Mouse (Mus musculus): ENCODE results near the gene Gm9508. TPM values are rescaled to one million over a fixed set of nuclear protein-coding genes. Genes with fewer than 3 reads are reported as not detected.
"Not testable (repeated sequence)": the region's sequence is repeated elsewhere in the genome, so short reads cannot be mapped to it uniquely, and the experiment has no call there.

Gm9508 gene
- total RNA-seq (2021), result not detected
- long read RNA-seq, experiment 1, result 0 reads
- long read RNA-seq, experiment 2, result 0 reads

DNA sequence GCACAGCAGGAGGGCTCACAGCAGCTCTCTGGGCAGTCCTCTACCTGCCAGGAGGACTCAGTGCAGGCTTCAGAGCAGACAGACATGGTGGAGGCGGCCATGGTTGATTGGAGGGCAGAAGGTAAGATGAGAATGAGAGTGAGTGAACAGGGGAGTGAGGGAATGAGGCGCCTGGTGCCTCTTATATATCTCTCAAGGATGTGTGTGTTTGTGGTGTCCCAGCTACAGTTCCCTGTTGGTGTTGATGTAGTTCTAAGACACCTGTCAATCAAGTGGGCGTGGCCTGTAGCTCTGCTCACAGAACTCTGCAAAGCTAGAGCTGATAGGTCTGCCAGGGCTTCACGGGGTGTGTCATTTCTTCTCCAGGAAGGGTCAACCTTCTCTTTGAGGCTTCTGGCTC lies at the start of gene Gm9508:
TSS of gene Gm9508 (minus strand) at position 101 of the 400 bp plus-strand sequence.
- DNase-seq, result no peak

DNA sequence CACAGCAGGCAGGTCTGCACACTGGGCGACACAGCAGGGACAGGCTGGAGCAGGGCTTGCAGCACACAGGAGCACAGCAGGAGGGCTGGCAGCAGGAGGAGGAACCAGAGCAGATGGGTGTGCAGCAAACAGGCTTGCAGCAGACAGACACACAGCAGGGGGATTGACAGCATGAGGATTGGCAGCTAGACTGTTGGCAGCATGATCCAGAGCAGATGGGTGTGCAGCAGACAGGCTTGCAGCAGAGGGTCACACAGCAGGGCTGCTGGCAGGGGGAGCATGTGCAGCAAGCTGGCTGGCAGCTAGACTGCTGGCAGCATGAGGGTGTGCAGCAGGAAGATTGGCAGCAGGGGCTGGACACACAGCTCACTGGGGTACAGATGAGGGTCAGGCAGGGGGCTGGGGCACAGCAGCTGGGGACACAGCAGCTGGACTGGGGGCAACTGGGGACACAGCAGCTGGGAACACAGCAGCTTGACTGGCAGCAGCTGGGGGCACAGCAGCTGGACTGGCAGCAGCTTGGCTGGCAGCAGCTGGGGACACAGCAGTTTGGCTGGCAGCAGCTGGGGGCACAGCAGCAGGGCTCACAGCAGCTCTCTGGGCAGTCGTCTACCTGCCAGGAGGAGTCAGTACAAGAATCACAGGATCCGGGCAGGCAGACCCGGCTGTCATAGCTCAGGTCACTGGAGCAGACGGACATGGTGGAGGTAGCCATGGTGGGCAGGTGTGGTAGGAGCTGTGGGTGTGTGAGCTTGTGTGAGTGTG lies 45.1 kb upstream of the Gm9508 start, which contains the start of gene Gm18596:
TSS of gene Gm18596 (minus strand) at position 715 of the 765 bp plus-strand sequence.
- DNase-seq, result not testable (repeated sequence)

DNA sequence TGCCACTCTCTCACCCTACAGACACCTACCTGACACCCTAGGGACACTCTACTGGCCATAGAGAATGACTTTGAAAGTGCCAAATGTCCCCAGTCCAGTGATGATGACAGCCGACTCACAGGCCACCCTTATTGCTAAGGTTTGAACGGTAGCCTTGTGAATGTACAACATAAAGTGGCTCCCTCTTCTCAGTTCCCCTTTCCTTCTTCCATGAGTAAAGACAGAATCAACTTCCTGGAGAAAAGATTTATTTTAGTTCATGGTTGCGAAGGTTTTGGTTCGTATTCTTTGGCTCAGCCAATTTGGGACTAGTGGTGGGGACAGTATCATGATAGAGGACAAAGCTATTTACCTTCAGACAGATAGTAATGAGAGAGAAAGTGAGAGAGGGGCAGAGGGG lies 41.9 kb upstream of the Gm9508 start:
- DNase-seq, result no peak

DNA sequence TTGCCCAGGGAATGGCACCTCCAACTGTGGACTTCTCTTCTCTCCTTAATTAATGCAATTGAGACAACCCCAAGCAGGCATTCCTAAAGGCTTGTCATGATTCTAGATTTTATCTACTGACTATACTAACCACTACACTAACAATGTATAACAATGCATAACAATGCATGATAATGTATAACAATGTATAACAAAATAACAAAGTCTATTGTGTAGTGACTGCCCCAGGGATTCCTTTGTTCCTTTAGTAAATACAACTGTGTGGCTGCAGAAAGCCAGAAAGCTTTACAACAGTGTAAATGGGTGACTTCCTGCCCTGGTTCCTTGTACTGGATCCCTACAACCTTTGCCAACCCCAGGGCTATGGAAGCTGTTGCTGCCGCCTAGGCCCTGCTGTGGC lies 38.9 kb upstream of the Gm9508 start:
- no peak for DNase-seq

DNA sequence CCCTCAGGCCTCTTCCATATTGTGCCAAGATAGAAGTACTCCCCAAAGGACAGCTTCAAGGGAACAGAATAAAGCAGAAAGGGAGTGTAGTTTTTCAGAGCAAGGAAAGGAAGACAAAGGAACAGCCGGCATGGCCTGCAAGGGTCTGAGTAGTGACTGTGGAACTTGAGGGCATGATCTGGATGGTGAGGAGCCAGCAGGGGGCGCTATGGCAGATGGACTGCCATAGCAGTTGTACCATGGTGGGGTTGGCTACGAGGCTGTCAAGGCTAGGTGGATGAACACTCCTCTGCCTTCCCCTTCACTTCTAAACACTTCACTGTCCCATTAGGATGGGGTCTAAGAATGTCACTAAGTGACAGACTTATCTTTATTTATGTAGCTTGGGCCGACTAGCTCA lies 32.2 kb upstream of the Gm9508 start:
- DNase-seq, result no peak

DNA sequence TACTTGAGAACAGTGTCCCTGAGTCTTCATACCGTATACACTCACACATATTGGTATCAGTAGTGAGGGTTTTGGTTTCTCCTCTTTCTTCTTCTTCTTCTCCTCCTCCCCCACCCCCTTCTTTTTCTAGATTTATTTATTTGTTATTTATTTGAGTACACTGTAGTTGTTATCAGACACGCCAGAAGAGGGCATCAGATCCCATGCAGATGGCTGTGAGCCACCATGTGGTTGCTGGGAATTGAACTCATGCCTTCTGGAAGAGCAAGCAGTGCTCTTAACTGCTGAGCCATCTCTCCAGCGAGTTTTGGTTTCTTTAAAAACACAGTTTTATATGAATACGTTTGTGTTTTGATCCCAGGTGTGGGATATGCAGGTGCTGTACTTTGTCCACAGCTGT lies 31.2 kb upstream of the Gm9508 start:
- no peak for DNase-seq

DNA sequence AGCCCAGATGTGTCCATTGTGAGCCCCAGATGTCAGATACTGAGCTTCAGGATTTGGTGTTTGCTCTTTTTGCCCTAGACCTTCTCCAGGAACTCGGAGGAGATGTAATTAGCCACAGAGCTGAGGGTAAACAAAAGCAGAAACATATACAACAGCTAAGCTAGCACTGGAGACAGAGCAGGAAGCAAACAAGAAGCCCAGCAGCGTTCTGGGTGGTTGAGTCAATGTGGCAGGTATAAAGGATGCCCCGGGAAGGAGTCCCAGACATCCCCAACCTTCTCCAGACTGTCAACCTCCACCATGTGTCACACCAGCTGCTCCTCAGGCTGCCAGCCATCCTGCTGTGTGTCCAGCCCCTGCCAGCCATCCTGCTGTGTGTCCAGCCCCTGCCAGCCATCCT lies 29.2 kb upstream of the Gm9508 start, which contains the start of gene Gm10100:
TSS of gene Gm10100 (plus strand) at position 301 of the 400 bp plus-strand sequence.
- DNase-seq, result no peak

DNA sequence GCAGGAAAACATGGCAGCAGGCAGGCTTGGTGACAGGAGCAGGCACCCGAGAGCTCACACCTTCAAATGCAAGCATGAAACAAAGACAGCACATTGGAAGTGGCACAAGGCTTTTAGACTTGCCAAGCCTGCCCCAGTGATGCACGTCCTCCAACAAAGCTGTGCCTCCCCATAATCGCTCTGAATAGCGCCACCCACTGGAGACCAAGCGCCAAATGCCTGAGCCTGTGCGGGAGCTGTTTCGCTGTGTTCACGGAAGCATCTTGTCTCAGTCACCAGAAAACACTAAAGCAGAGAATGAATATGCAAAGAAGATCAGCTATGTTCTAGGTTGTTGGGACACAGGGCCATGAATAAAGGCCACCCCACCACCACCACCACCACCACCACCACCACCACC lies 27.8 kb upstream of the Gm9508 start:
- no peak for DNase-seq

DNA sequence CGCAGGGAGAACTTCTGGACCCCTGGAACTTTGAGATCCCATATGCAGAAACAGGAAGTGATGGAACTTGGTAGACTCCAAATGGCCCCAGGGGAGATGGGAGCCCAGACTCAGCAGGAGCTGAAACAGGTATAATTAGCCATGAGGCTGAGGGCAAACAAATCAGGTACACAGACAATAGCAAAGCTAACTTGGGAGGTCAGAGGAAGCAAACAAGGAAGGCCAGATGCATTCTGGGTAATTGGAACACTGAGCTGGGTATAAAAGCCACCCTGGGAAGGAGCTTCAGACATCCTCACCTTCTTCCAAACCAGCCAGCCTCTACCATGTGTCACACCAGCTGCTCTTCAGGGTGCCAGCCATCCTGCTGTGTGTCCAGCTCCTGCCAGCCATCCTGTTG lies 23.3 kb upstream of the Gm9508 start, which contains the start of gene Krtap12-1:
TSS of gene Krtap12-1 (plus strand) at position 301 of the 400 bp plus-strand sequence.
- not testable (repeated sequence) for DNase-seq

DNA sequence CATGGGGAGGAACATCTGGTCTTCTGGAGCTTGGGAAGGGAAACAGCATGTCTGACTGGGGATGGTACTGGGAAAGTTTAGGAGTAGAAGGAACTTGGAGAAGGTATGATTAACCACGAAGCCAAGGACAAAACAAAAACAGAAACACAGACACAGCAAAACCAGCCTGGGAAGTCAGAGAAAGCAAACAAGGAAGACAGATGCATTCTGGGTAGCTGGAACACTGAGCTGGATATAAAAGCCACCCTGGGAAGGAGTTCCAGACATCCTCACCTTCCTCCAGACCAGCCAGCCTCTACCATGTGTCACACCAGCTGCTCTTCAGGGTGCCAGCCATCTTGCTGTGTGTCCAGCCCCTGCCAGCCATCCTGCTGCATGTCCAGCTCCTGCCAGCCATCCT lies 18.5 kb upstream of the Gm9508 start, which contains the start of gene Gm10142:
TSS of gene Gm10142 (plus strand) at position 301 of the 400 bp plus-strand sequence.
- DNase-seq, result no peak

DNA sequence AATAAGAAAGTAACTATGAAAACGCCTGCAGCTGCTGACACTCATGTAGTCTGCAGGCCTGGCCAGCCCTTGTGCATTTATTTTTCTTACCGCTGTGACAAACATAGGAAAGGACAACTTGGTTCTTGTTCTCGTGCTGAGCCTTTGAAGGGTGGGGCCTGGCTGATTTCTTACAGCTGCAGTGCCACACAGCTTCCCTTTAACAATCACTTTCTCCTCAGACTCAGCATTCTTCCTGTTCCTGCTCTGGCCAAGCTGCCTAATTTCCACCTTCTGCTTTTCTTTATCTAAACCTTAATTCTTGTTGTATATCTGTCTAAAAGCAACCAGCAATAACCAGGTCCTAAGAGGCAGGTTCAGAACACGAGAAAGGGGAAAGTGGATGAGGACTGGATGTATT lies 16.7 kb upstream of the Gm9508 start:
- no peak for DNase-seq

DNA sequence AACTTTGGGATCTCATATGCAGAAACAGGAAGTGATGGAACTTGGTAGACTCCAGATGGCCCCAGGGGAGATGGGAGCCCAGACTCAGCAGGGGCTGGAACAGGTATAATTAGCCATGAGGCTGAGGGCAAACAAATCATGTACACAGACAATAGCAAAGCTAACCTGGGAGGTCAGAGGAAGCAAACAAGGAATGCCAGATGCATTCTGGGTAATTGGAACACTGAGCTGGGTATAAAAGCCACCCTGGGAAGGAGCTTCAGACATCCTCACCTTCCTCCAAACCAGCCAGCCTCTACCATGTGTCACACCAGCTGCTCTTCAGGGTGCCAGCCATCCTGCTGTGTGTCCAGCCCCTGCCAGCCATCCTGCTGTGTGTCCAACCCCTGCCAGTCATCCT lies 14.1 kb upstream of the Gm9508 start, which contains the start of gene Gm10024:
TSS of gene Gm10024 (plus strand) at position 301 of the 400 bp plus-strand sequence.
- not testable (repeated sequence) for DNase-seq

DNA sequence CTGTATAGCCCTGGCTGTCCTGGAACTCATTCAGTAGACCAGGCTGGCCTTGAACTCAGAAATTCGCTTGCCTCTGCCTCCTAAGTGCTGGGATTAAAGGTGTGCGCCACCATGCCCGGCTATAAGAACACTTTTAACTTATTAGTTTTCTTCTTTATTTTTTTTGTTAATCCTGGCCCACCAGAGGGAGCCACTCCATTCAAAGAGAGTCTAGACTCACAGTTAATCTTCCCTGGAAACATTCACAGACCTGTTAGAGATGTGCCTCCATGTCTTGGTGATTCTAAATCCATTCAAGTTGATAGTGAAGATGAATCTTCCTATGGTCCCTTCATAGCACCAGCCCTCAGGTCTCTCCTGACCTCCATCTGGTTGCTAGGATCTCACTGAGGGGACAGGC lies 12.8 kb upstream of the Gm9508 start:
- no peak for DNase-seq

DNA sequence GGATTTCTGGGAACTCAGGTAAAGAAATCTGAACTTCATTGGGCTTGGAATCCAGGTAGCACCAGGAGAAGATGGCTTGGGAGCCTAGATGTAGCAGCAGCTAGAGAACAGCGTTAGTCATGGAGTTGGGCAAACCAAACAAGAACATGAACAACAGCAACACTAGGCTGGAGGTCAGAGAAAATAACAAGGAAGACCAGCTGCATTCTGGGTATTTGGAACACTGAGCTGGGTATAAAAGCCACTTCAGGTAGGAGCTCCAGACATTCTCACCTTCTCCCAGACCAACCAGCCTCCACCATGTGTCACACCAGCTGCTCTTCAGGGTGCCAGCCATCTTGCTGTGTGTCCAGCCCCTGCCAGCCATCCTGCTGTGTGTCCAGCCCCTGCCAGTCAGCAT lies 9.3 kb upstream of the Gm9508 start, which contains the start of gene Gm10272:
TSS of gene Gm10272 (plus strand) at position 301 of the 400 bp plus-strand sequence.
- no peak for DNase-seq

DNA sequence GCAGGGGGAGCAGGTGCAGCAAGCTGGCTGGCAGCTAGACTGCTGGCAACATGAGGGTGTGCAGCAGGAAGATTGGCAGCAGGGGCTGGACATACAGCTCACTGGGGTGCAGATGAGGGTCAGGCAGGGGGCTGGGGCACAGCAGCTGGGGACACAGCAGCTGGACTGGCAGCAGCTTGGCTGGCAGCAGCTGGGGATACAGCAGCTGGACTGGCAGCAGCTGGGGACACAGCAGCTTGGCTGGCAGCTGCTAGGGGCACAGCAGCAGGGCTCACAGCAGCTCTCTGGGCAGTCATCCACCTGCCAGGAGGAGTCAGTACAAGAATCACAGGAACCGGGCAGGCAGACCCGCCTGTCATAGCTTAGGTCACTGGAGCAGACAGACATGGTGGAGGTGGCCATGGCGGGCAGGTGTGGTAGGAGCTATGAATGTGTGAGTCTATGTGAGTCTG lies 6.7 kb downstream of the Gm9508 start, which contains the start of gene Gm19402:
TSS of gene Gm19402 (minus strand) at position 402 of the 452 bp plus-strand sequence.
- DNase-seq, result not testable (repeated sequence)

DNA sequence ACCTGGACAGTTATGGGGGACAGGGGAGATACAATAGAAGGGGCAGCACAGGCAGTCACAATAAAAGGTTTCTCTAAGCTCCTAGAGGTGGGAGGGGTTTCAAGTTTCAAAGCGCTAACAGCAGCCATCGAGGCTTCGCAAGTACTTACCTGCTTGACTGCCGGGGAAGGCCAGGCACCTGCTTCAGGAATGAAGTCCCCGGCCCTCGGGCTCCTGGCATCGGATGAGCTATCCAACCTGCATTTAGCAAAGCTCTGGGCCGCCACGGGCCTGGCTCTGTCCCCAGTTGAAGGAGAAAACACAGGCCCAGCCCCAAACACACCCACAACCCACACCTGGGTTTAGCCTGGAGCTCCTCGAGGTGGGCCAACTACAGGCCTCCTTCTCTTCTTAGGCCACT lies 10.0 kb downstream of the Gm9508 start:
- no peak for DNase-seq

DNA sequence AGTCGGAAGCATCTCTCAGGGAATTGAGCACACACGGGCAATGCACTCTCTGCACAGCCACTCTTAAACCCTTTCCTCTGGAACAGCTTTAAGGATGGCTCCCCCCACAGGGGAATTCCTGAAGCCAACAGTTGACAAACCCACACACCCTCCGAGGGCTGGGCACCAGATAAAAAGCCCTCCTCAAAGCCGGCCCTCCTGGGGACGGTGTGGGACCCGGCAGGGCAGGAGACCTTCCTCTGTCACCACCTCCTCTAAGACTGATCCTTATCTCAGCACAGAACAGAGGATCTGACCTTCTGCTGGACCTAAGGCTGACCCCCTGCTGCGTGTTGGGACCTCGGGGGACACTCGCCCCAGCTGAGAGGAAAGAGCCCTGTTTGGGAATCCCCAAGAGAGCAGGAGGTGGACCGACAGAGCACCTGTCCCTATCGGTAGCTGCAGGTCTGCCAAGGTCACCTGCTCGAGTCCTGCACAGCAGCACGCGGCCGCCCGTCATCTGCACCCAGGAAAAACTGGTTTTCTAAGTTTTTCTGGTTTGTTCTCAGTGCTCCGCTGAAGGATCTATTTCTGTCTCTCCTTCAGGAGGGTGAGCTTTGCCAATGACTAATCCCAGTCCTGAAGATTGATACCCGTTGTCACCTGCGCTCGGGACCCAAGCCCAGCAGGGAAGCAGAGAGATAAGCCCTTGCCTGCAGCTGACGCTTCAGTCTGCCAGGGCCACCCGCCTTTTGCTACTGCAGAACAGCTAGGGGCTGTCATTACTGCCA lies 11.0 kb downstream of the Gm9508 start, which contains the start of gene Tspear:
TSS of gene Tspear (plus strand) at position 675 of the 770 bp plus-strand sequence.
- DNase-seq, result no peak

DNA sequence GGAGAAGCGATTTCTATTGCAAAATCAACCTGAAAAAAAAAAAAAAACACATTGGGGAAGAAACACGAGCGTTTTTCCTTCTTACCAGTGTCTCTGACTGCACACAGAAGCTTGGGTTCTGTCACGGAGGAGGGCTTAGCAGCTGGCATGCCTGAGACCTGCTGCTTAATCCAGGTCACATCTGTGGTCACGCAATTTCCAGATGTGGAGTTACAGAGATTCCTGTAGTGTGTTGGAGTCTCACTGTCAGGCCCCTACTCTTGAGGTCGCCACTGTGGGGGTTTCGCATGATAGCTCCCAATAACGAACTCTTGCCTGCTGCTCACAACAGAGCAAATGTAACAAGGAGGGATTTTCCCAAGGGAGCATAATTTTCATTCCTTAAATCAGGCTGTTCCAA lies 12.9 kb downstream of the Gm9508 start:
- DNase-seq, result no peak

DNA sequence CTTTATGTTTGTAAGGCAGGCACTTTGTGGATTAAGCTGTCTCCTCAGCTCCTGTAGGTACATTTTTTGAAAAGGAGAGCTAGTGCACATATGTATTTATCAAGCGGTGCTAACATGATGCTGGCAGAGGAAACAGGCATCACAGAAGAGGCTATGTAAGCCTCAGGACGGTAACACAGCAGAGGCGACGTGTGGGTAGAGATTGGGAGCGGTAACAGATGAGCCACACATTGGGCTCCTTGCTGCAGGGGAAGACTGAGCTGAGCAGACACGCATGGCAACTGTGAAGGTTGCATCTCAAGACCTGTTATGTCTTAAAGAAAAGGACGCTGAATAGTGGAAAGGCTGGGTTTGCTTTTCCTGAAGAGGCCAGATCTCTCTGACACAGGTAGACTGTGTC lies 14.0 kb downstream of the Gm9508 start:
- no peak for DNase-seq

DNA sequence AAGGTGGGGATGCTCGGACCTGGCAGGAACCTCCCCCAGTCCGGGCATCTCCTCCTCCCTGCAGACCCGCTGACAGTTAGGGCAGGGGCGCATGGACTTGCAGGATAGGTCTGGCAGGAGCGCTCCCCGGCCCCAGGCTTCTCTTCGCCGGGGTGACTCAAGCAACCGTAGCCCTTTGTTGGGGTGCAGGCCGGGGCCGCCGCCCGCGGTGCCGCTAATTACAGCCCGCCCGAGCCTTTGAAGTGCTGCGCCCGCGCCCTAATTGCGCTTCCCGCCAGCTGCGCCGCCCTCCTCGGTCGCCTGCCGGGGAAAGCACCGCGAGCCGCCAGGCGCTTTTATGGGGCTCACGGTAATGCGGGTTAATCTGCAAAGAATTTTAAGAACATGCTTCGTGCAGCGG lies 19.5 kb downstream of the Gm9508 start:
- no peak for DNase-seq

DNA sequence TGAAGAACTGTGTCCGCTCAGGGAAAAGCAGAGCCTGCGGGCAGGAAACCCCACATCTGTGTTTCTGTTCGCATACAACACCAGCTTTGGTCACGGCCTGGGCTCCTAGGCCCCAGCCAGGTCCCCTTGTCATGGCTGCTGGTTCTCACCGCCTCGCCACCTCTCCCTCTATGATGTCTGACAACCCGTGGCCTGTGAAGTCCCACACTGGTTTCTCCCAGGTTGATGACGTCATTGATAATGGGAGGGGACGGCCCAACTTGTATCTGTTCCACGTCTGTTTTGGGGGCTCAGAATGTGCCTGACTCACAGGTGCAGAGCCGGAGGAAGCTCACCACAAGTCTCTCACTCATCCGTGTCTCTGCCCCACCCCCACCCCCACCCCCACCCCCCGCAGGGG lies 23.3 kb downstream of the Gm9508 start:
- no peak for DNase-seq

DNA sequence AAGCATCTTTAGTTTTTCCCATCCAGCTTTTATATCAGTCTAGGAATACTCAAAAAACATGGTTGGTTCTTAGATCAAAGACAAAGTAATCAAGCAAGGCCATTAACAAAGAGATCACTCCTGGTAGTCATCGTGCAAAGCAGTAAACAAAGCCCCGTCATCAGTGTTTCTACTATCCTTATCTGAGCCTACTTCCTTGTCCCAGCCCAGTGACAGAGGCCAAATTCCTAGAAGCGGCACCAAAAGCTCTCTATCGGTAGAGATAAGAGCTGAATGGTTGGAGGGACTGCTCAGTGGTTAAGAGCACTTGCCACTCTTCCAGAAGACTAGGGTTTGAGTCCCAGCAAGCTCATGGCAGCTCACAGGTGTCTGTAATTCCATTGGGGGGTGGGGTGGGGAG lies 25.5 kb downstream of the Gm9508 start:
- no peak for DNase-seq

DNA sequence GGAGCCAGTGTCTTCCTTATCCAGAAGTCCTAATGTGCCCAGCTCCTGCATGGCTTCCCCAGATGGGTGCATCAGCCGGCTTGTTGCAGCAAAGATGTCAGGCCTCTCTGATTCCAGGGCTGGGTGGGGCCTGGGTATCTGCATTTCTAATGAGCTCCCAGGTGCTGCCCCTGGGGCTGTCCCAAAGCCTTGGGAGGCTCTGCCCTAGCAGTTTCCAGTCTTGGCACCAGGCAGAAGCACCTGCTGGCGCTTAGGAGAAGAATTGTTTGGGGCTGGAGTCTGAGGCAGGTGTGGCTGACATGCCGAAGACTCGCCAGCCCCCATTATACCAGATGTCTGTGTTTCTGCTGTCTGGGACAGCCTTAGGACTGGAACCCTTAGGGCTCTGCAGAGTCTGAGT lies 26.3 kb downstream of the Gm9508 start:
- no peak for DNase-seq

Measured in gastrocnemius, postnatal 25 days (tissue).